Mouse (Mus musculus) spleen, postnatal 0 days (tissue): ENCODE data around the gene Mpp3. TPM values are rescaled to one million over a fixed set of nuclear protein-coding genes. Genes with fewer than 3 reads are reported as not detected.

Source experiments
- polyA plus RNA-seq: library from polyadenylated mRNA; unstranded; fragments of >200 nt; fragmentation: Nextera tagmentation; extraction: Ambion mirVana; gene quantifications from 2 replicates; pipeline ENCODE4 v1.2.1, GENCODE M21; 2015

Mpp3 gene
- polyA plus RNA-seq = 1.3 and 1.5 TPM in 2 replicates

DNA sequence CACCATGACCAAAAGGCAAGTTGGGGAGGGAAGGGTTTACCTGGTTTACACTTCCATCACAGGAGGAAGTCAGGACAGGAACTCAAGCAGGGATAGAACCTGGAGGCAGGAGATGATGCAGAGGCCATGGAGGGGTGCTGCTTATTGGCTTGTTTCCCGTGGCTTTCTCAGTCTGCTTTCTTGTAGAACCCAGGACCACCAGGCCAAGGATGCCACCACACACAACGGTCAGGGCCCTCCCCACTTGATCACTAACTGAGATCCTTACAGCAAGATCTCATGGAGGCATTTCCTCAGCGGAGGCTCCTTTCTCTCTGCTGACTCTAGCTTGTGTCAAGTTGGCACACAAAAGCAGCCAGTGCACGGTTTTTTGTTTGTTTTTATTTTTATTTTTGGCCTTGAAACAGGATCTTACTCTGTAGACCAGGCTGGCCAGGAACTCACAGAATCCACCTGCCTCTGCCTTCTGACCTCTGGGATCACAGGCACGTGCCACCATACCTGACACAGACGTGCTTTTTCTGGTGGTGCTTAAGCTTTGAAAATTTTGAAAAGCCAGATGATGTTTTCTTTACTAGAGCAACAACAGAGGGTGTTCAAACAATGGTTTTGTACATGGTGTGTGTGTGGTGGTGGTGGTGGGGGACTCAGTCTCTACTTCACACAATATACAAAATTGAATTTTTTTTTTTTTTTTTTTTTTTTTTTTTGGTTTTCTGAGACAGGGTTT lies at the start of gene Mpp3:
Gene Mpp3, minus strand, starts transcription at position 375 of the 730 bp plus-strand sequence.

DNA sequence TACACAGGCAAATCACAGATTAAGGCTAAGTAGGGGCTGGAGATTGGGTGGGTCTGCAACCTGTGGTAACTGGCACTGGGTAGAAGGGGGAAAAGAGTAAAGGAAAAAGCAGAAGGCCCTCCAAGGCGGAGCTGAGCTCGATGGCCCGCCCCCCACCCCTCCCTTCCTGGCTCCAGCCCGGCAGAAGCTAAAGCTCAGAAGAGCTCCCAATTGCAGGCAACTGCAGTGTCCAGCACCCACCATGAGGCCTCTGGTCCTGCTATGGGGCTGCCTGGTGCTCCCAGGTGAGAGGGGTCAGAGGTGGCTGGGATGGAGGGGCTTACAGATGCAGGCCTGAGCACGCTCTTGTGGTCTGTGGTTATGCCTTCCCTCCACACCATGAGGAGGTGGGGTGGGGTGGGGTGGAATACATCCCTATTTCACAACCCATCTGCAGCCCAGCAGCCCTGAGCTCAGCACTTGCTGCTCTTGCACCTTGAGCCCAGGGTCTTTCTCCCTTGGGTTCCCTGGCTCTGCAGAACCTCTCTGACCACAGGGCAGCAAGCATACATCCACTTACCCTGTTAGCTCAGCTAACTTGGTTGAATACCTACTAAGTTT lies 13.2 kb upstream of the Mpp3 start, which contains the start of gene Cd300lg:
Gene Cd300lg, plus strand, starts transcription at position 160 of the 600 bp plus-strand sequence.

DNA sequence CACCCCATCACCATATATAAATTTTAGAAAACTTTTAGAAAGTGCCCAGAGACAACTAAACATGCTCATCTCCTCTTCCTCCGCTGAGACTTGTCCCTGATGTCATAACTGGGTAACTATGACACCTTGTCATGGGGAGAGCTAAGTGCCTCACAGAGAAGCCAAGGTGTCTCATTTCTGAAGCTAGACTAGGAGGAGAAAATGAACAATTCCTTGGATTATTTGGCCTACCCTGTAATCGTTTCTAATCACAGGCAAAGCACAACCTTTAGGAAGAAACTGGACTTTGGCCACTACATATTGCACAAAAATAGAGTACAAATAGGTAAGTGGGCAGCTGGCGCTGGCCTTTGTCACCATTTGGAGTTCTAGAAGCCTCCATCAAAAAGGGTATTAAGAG lies 41.3 kb downstream of the Mpp3 start, which contains the start of gene Dusp3:
Gene Dusp3, minus strand, starts transcription at position 101 of the 400 bp plus-strand sequence.

DNA sequence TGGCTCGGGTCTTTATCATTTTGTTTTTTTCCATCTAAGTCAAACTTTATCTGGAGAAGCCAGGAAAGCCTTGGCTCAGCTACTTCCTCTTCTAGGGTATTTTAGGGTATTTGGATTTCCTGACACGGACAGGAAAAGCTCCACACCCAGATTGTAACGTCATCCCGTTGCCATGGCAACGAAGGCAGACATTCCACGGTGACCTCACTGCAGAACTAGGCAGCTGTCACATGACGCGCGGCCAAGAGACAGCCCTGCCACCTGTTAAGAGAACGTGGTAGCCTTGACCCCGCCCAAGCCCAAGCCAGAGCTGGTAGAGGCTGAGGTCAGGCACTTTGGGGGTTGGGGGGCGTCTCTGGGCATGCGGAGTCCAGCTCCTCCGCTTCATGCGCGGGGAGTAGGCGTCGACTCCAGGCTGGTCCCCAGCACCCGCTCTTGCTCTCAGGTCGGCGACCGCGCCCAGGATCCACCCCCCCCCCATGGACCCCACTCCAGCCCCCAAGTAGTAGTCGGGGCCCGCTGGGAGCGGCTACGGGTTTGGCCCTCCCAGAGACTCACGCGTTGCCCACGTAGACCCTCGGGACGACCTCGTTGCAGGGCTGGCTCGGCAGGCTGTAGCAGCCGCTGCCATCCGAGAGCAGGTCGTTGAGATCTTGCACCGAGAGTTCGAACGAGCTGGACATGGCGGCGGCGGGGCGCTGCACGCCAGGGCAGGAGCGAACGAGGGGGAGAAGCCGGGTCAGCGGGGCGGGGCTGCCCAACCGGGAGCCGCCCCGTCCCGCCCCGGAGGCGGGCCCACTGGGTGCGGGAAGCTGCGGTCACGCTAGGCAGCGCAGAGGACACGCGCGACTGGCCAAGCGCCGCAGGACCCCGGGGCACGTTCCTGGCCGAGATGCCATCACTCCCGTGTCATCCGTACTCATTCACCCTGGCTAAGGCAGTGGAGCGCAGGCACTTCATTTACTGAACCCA lies 43.9 kb downstream of the Mpp3 start, which contains the start of gene Cfap97d1:
Gene Cfap97d1, plus strand, starts transcription at position 226 of the 972 bp plus-strand sequence.

DNA sequence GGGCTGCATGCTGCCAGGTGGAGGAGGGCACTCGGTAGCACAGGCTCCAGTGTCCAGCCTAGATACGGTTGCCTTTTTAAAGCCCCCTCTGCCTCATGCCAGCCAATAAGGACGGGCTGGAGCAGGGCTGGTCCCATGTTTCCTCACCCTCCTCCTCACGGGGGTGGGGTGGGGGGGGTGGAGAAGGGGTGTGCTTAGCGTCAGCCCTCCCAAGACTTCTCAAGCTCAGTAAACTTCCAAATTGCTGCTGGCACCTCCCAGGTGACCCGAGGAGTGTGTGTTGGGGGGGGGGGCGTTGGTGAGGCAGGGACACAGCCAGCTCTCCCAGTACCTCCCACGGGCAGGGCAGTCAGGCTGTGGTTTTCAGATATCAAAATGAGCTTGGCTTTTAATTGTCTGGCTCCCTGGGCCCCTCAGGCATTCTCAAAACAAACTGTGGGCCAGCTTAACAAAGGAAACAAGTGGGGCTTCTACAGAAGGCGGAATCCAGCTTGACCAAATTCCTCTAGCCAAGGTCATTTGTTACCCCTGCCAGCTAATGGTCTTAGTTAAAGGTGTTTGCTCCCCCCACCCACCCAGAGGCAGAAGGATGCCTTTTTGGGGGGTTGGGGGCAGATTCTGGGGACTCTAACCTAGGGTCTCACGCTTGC lies 61.2 kb downstream of the Mpp3 start, which contains the start of gene Sost:
Gene Sost, minus strand, starts transcription at position 51 of the 650 bp plus-strand sequence.

Other genes with a start within 250 kb of the Mpp3 start
- gene Etv4, start 243.1 kb downstream of the Mpp3 start, polyA plus RNA-seq = 0.49 and 0.59 TPM in 2 replicates
- gene Meox1, start 134.1 kb downstream of the Mpp3 start, polyA plus RNA-seq = 0.70 and 0.75 TPM in 2 replicates
- gene Sost, start 61.4 kb downstream of the Mpp3 start, polyA plus RNA-seq = 0.06 TPM in 1 of 2 replicates, not detected in the other
- not detected in 2 replicates for gene Cfap97d1, start 44.2 kb downstream of the Mpp3 start, polyA plus RNA-seq
- 11.4 and 14.5 TPM in 2 replicates for gene Dusp3, start 41.4 kb downstream of the Mpp3 start, polyA plus RNA-seq
- 1.8 and 2.2 TPM in 2 replicates for gene Cd300lg, start 13.0 kb upstream of the Mpp3 start, polyA plus RNA-seq
- 7.9 and 9.7 TPM in 2 replicates for gene Mpp2, start 60.1 kb upstream of the Mpp3 start, polyA plus RNA-seq
- 0.72 TPM in 1 of 2 replicates, not detected in the other for gene Ppy, start 72.9 kb upstream of the Mpp3 start, polyA plus RNA-seq
- 1.3 and 3.6 TPM in 2 replicates for gene Pyy, start 79.4 kb upstream of the Mpp3 start, polyA plus RNA-seq
- gene Nags, start 117.1 kb upstream of the Mpp3 start, polyA plus RNA-seq = 3.7 TPM in 2 replicates
- 10.9 and 12.3 TPM in 2 replicates for gene Tmem101, start 127.9 kb upstream of the Mpp3 start, polyA plus RNA-seq
- 83.8 and 86.1 TPM in 2 replicates for gene Lsm12, start 156.8 kb upstream of the Mpp3 start, polyA plus RNA-seq
- gene G6pc3, start 161.2 kb upstream of the Mpp3 start, polyA plus RNA-seq = 17.9 and 21.1 TPM in 2 replicates
- 21.8 and 29.1 TPM in 2 replicates for gene Hdac5, start 201.7 kb upstream of the Mpp3 start, polyA plus RNA-seq
- 13.6 and 14.9 TPM in 2 replicates for gene BC030867, start 220.4 kb upstream of the Mpp3 start, polyA plus RNA-seq
- 0.07 and 0.11 TPM in 2 replicates for gene Asb16, start 240.3 kb upstream of the Mpp3 start, polyA plus RNA-seq